Mouse (Mus musculus): ENCODE measurements around the gene Lamc3. TPM values are rescaled to one million over a fixed set of nuclear protein-coding genes. Genes with fewer than 3 reads are reported as not detected.

The Lamc3 gene
- polyA plus RNA-seq, 2 experiments = 0.02 TPM; not detected in 1

- 35% methylated on average over 4 of the region's 4 CpGs for WGBS (ENCODE audit: insufficient replicate concordance)
- no peak for ATAC-seq (ENCODE audit: insufficient read depth)
Measured at GRCm38 (mm10) chr2:31935054-31935453, 48.0 kb downstream of the Lamc3 start.

DNA sequence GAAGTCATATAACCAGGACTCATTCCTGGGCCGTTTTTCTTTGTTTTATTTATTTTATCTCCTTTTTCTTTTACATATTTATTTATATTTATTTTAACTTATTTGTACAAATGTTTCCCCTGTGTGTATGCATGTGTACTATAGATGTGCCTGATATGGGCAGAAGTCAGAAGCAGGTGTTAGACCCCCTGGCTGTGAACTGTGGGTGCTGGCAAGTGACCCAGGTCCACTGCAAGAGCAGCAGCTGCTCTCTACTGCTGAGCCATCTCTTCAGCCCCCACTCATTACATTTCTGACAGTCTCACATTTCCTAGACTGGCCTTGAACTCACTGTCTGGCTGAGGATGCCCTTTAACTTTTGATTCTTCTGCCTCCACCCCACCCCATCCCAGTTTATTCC, 51.2 kb downstream of the Lamc3 start:
- no peak for TF ChIP-seq CTCF (IDR thresholded peaks at IDR 0.05; ENCODE audit: low read depth)
- no peak overlapping the region for H3K27ac ChIP-seq
- no peaks in the 10 kb centered on the region for H3K4me1 ChIP-seq (replicated peaks; ENCODE audit: control insufficient read depth in 2 of 2, insufficient read depth in 2 of 2, low read length in 1 of 2)
- ATAC-seq (ENCODE audit: insufficient read depth) (no peak), DNase-seq (ENCODE audit: low read depth in 3 of 3, low spot score in 3 of 3) (no peak)
- no peak overlapping the region for H3K4me2 ChIP-seq (ENCODE audit: low read depth)
- H3K4me3 ChIP-seq (ENCODE audit: insufficient read depth in 1 of 2, low read depth in 2 of 2, low read length in 2 of 2) = no peak overlapping the region
- H3K27me3 ChIP-seq (ENCODE audit: control insufficient read depth, insufficient read depth, low read length) = no peaks in the 10 kb centered on the region
- no peaks in the 10 kb centered on the region for H3K9me3 ChIP-seq (ENCODE audit: control insufficient read depth, low read length)
- no peaks in the 10 kb centered on the region for H3K36me3 ChIP-seq (replicated peaks; ENCODE audit: control insufficient read depth, insufficient read depth, low read depth)
- 58% methylated on average over 1 of the region's 1 CpGs for WGBS (ENCODE audit: insufficient replicate concordance)
- no peak overlapping the region for H3K9ac ChIP-seq (replicated peaks)

More at GRCm38 (mm10) chr2:31935054-31935453, 48.0 kb downstream of the Lamc3 start:
- Histone ChIP-seq H3K36me3 (replicated peaks; ENCODE audit: control insufficient read depth, insufficient read depth, low read depth) (no peaks in the 10 kb centered on the region), H3K4me1 (replicated peaks; ENCODE audit: control insufficient read depth in 2 of 2, insufficient read depth in 2 of 2, low read length in 1 of 2) (no peaks in the 10 kb centered on the region), H3K27me3 (ENCODE audit: control insufficient read depth, insufficient read depth, low read length) (no peaks in the 10 kb centered on the region), H3K9me3 (ENCODE audit: control insufficient read depth, low read length) (no peaks in the 10 kb centered on the region), H3K4me2 (ENCODE audit: low read depth) (no peak overlapping the region), H3K9ac (replicated peaks) (no peak overlapping the region), H3K27ac (no peak overlapping the region), H3K4me3 (ENCODE audit: insufficient read depth in 1 of 2, low read depth in 2 of 2, low read length in 2 of 2) (no peak overlapping the region)
- DNase-seq (ENCODE audit: low read depth in 3 of 3, low spot score in 3 of 3) = no peak
- no peak for TF ChIP-seq EP300 (IDR thresholded peaks at IDR 0.05; ENCODE audit: low read depth)
- no peak for TF ChIP-seq CTCF (IDR thresholded peaks at IDR 0.05; ENCODE audit: low read depth)

GRCm38 (mm10) chr2:31943011-31943410, 55.9 kb downstream of the Lamc3 start:
- Histone ChIP-seq H3K9ac (replicated peaks) (no peak overlapping the region), H3K9me3 (ENCODE audit: control insufficient read depth, low read length) (no peaks in the 10 kb centered on the region), H3K4me3 (ENCODE audit: insufficient read depth in 1 of 2, low read depth in 2 of 2, low read length in 2 of 2) (no peak overlapping the region), H3K27ac (no peak overlapping the region), H3K4me2 (ENCODE audit: low read depth) (no peak overlapping the region), H3K27me3 (ENCODE audit: control insufficient read depth, insufficient read depth, low read length) (no peaks in the 10 kb centered on the region), H3K4me1 (replicated peaks; ENCODE audit: control insufficient read depth in 2 of 2, insufficient read depth in 2 of 2, low read length in 1 of 2) (no peaks in the 10 kb centered on the region), H3K36me3 (replicated peaks; ENCODE audit: control insufficient read depth, insufficient read depth, low read depth) (no peaks in the 10 kb centered on the region)
- DNase-seq (ENCODE audit: low read depth in 3 of 3, low spot score in 3 of 3) (no peak), ATAC-seq (ENCODE audit: insufficient read depth) (no peak)
- no peak for TF ChIP-seq EP300 (IDR thresholded peaks at IDR 0.05; ENCODE audit: low read depth)
- 34% methylated on average over 4 of the region's 4 CpGs for WGBS (ENCODE audit: insufficient replicate concordance)

- Histone ChIP-seq H3K4me2 (ENCODE audit: low read depth) (no peak overlapping the region), H3K4me3 (ENCODE audit: insufficient read depth in 1 of 2, low read depth in 2 of 2, low read length in 2 of 2) (no peak overlapping the region), H3K27ac (no peak overlapping the region), H3K9ac (replicated peaks) (no peak overlapping the region), H3K4me1 (replicated peaks; ENCODE audit: control insufficient read depth in 2 of 2, insufficient read depth in 2 of 2, low read length in 1 of 2) (no peaks in the 10 kb centered on the region), H3K27me3 (ENCODE audit: control insufficient read depth, insufficient read depth, low read length) (peaks cover 18% of the 10 kb centered on the region), H3K36me3 (replicated peaks; ENCODE audit: control insufficient read depth, insufficient read depth, low read depth) (no peaks in the 10 kb centered on the region), H3K9me3 (ENCODE audit: control insufficient read depth, low read length) (no peaks in the 10 kb centered on the region)
- WGBS (ENCODE audit: insufficient replicate concordance) = 44% methylated on average over 2 of the region's 2 CpGs
- DNase-seq (ENCODE audit: low read depth in 3 of 3, low spot score in 3 of 3) = no peak
- no peak for ATAC-seq (ENCODE audit: insufficient read depth)
- TF ChIP-seq EP300 (IDR thresholded peaks at IDR 0.05; ENCODE audit: low read depth) = no peak
- no peak for TF ChIP-seq CTCF (IDR thresholded peaks at IDR 0.05; ENCODE audit: low read depth)
Measured at GRCm38 (mm10) chr2:31945580-31945979, 58.5 kb downstream of the Lamc3 start.

GRCm38 (mm10) chr2:31948392-31948791, 61.3 kb downstream of the Lamc3 start:
- no peaks in the 10 kb centered on the region for H3K9me3 ChIP-seq (ENCODE audit: control insufficient read depth, low read length)
- H3K9ac ChIP-seq (replicated peaks) = no peak overlapping the region
- H3K4me2 ChIP-seq (ENCODE audit: low read depth) = no peak overlapping the region
- no peaks in the 10 kb centered on the region for H3K36me3 ChIP-seq (replicated peaks; ENCODE audit: control insufficient read depth, insufficient read depth, low read depth)
- no peak for ATAC-seq (ENCODE audit: insufficient read depth)
- whole genome bisulfite sequencing (ENCODE audit: insufficient replicate concordance) = 64% methylated on average over 6 of the region's 6 CpGs
- no peak for TF ChIP-seq EP300 (IDR thresholded peaks at IDR 0.05; ENCODE audit: low read depth)
- TF ChIP-seq CTCF (IDR thresholded peaks at IDR 0.05; ENCODE audit: low read depth) = no peak
- no peak for DNase-seq (ENCODE audit: low read depth in 3 of 3, low spot score in 3 of 3)
- no peak overlapping the region for H3K4me3 ChIP-seq (ENCODE audit: insufficient read depth in 1 of 2, low read depth in 2 of 2, low read length in 2 of 2)
- peaks cover 0 to 3% of the 10 kb centered on the region in 2 experiments; a peak in 1 of 4 replicates for H3K4me1 ChIP-seq (replicated peaks; ENCODE audit: control insufficient read depth in 2 of 2, insufficient read depth in 2 of 2, low read length in 1 of 2)
- peaks cover 24% of the 10 kb centered on the region for H3K27me3 ChIP-seq (ENCODE audit: control insufficient read depth, insufficient read depth, low read length)
- H3K27ac ChIP-seq = no peak overlapping the region
